Mouse (Mus musculus) lung, adult 2 months (tissue): Measurements from ENCODE around the gene Foxp1. TPM values are rescaled to one million over a fixed set of nuclear protein-coding genes. Genes with fewer than 3 reads are reported as not detected.

Experiments
- DNase-seq: peaks from one replicate; pipeline ENCODE4 v3.0.0; 2022
- H3K4me1 ChIP-seq: fragments of 200-500 bp; 2 replicates; pipeline ENCODE4 v1.6.1; 2011; ENCODE audit warnings: low read length; ENCODE audit not compliant: control insufficient read depth, insufficient read depth
- H3K4me3 ChIP-seq: fragments of 200-500 bp; replicated peaks from 2 replicates; pipeline ENCODE3; 2011; ENCODE audit warnings: low read depth, mild to moderate bottlenecking, control low read depth, low read length; ENCODE audit errors: extremely low read depth
- CTCF ChIP-seq: fragments of 200-500 bp; IDR thresholded peaks from 2 replicates; pipeline ENCODE4 v1.5.1; 2011; ENCODE audit warnings: mild to moderate bottlenecking, low read length, control low read depth; ENCODE audit not compliant: insufficient read depth
- POLR2A ChIP-seq: fragments of 200-500 bp; IDR thresholded peaks from 2 replicates; pipeline ENCODE4 v1.6.1; 2011; ENCODE audit warnings: low read depth, mild to moderate bottlenecking, control low read depth, low read length, borderline replicate concordance; ENCODE audit errors: extremely low read depth
- WGBS: fragments of 180-500 bp; shearing (Covaris S2); methylation state at CpG from one replicate; pipeline ENCODE4 v1.1.7; 2018; 5-methylcytosine and 5-hydroxymethylcytosine counted together
- polyA plus RNA-seq: library from polyadenylated mRNA; depleted of rRNA; stranded (reverse); fragments of >200 nt; gene quantifications from 2 replicates; pipeline ENCODE4 v1.2.3, GENCODE M21; 2012

Foxp1 gene
- polyA plus RNA-seq, 1 experiment = 135 TPM

DNA sequence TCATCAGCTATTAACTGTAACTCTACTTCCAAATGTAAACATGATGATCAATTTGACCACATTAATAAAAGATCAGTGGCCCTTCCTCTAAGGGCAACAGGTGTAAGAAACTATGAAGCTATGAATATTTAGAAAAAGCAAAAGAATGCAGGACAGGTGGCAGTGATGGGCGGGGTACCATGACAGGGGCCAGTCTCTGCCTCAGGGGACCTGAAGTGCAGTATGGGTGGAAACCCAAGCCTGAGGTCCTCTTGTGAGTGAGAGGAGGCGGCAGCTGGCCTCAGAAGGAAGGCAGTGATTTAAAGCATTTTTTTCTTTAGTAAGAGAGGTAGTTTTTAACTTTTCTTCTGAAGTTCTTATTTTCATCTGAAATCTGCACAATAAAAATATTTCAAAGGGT, 468.5 kb downstream of the Foxp1 start:
- TF ChIP-seq CTCF (no peak), POLR2A (no peak)
- Histone ChIP-seq H3K4me1 (peaks cover 12% of the 10 kb centered on the region), H3K4me3 (no peak overlapping the region)
- WGBS = 83% methylated on average over 2 of the region's 2 CpGs
- DNase-seq = no peak

- H3K4me3 ChIP-seq = no peak overlapping the region
- WGBS = 57% methylated on average over 7 of the region's 7 CpGs
- H3K4me1 ChIP-seq = peaks cover 12% of the 10 kb centered on the region
- TF ChIP-seq POLR2A (no peak), CTCF (no peak)
- DNase-seq = no peak
Observed at GRCm38 (mm10) chr6:99053111-99053510, 469.4 kb downstream of the Foxp1 start.

DNA sequence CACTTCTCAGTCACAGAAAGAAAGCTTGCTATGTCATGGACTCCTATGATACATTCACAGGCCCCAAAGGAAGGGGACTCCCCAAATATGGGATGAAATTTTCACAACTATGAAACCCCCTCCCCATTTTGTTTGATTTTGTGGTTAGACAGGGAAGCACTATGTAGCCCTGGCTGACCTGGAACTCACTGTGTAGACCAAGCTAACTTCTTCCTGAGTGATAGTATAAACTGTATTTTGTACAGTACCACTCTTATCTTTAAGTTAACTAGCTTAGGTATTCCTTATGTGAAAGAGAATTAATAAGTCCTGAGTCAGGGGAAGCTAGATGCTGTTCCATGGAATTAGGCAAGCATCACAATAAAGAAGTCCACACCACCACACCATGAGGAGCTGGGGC, 470.8 kb downstream of the Foxp1 start:
- DNase-seq = no peak
- TF ChIP-seq CTCF = no peak
- no peak for TF ChIP-seq POLR2A
- Histone ChIP-seq H3K4me1 (peaks cover 9% of the 10 kb centered on the region), H3K4me3 (no peak overlapping the region)

GRCm38 (mm10) chr6:99050288-99051006, 472.1 kb downstream of the Foxp1 start:
- DNase-seq = no peak
- peaks cover 9% of the 10 kb centered on the region for H3K4me1 ChIP-seq
- WGBS = 72% methylated on average over 3 of the region's 3 CpGs
- TF ChIP-seq CTCF = no peak
- no peak for TF ChIP-seq POLR2A
- no peak overlapping the region for H3K4me3 ChIP-seq

DNA sequence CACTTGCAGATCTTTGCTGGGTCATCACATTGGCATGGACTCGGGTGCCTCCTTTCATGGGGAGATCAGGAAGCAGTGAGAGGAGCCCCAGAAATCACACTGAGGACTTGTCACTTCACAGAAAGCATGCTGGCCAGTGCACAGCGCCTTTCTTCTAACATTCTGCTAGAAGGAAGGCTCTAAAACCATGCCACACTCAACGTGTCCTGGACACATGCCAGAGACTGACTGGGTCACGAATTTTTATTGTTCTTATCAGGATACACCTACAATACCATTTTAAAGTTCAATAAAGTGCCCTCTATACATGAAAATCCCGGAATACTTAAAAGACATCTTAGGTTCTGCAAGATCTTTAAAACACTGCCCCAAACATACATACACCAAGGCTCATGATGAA, 475.2 kb downstream of the Foxp1 start:
- Histone ChIP-seq H3K4me3 (no peak overlapping the region), H3K4me1 (peaks cover 6% of the 10 kb centered on the region; the same call in 1 of the 2 replicates)
- 57% methylated on average over 5 of the region's 5 CpGs for WGBS
- DNase-seq = no peak
- no peak for TF ChIP-seq CTCF
- no peak for TF ChIP-seq POLR2A

DNA sequence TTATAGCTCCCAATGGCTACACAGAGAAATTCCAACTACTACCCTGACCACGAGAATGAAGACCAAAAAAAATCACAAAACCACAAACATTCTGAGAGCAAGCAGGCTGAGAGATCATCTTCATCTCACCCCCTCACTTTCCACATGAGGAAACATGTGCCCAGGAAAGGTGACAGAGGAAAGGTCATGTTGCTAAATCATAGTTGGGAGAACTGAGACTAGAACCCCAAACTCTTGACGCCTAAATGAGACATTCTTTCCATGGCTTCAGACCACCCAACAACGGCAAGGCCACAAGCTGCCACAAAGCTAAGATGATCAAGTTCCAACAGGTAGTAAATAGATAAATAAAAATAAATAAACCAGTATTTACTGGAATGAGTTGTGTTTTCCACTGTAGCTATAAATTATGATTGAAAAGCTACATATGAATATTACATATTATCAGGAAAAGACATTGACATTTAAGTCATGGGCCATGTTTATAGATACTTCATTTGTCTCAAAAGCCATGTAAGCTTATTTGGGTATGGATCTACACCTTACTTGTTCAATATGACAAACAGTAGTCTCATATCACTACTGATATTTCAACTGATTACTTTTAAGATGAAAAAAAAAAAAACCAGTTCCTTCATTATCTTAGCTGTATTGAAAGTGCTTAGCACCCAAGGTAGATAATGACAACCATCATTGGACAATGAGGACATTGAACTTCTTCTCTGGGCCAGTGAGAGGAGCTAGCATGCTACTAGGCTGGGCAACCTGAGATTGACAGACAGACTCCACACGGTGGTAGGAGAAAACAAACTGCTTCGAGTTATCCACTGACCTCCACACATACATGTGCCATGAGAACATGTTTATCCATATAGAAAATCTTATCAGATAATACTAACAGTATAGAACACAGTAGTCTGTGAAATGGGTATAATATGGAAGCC, 476.4 kb downstream of the Foxp1 start:
- Histone ChIP-seq H3K4me3 (no peak overlapping the region), H3K4me1 (peaks cover 2% of the 10 kb centered on the region; the same call in 1 of the 2 replicates)
- 77% methylated on average over 5 of the region's 5 CpGs for WGBS
- TF ChIP-seq POLR2A (no peak), CTCF (no peak)
- no peak for DNase-seq

DNA sequence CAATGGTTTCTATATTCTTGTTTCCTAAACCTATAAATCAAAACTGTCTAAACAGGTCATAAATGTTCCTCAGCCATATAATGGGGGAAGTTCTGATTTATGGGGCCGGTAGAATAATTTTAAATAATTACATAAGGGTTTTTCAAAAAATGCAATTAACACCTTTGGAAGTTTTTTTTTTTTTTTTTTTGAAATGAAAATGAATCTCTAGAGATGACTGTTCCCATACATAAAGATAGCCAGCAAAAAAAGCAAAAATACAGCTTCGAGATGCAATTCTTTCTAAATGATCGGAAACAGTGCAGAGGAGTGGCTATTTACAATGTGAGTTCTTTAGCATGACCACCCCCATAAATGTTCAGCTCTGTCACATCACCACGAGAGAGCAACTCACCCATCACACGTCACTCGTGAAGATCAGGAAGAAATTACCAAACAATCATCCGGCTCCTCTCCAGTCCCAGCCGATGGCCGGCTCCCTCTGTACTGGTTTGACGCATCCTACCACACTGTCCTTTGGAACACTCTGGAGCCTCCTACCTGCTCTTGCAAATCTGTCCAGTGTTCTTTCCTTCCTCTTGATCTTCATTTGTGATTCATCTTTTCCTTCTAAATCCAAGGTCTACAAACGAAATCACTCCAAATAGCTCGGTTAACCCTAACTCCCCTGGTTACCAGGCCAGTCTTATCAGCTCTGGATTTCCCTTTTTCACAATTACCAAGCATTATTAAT, 478.4 kb downstream of the Foxp1 start:
- DNase-seq = no peak
- Histone ChIP-seq H3K4me1 (peaks cover 2% of the 10 kb centered on the region; the same call in 1 of the 2 replicates), H3K4me3 (no peak overlapping the region)
- TF ChIP-seq POLR2A (no peak), CTCF (no peak)
- WGBS = 78% methylated on average over 12 of the region's 12 CpGs

DNA sequence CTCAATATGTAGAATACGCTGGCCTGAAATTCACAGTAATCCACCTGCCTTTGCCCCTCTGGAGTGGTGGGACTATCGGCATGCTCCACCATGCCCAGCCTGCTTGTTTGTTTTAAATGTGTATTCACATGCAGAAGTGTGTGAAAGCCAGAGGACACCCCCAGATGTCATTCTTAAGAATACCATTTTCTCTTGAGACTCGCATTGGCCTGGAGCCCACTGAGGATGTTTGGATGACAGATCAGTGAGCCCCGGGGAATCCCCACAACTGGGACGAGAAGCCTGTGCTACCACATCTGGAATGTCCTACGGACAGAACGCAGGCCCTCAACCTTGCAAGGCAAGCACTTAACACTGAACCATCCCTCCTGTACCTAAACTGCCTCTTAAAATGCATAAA, 479.3 kb downstream of the Foxp1 start:
- DNase-seq = no peak
- H3K4me1 ChIP-seq = peaks cover 2% of the 10 kb centered on the region; the same call in 1 of the 2 replicates
- 38% methylated on average over 7 of the region's 7 CpGs for WGBS

More for the DNA sequence above, 479.3 kb downstream of the Foxp1 start:
- H3K4me3 ChIP-seq = no peak overlapping the region
- TF ChIP-seq POLR2A = no peak
- no peak for TF ChIP-seq CTCF
